Mouse (Mus musculus) midbrain, embryonic 14.5 days (tissue): ENCODE data around the gene Map3k20. TPM values are rescaled to one million over a fixed set of nuclear protein-coding genes. Genes with fewer than 3 reads are reported as not detected.
A peak's percentile ranks its signal among the peaks of the same experiment; 100 is the strongest.

Source experiments
- ATAC-seq: fragments of 200-750 bp; cut with Nextera tagmentation; 2 replicates; pipeline ENCODE4 v1.8.0; 2017; ENCODE audit warnings: moderate number of reproducible peaks, moderate library complexity; ENCODE audit not compliant: low FRiP score, low TSS enrichment
- DNase-seq: peaks from one replicate; pipeline ENCODE4 v3.0.0-alpha.2; 2015
- H3K27ac ChIP-seq: fragments of 300-500 bp; sonication (generic); replicated peaks from 2 replicates; pipeline ENCODE4 v1.5.1; 2014; ENCODE audit warnings: mild to moderate bottlenecking, low read depth, low read length, moderate library complexity
- H3K27me3 ChIP-seq: fragments of 300-500 bp; sonication (generic); 2 replicates; pipeline ENCODE4 v1.6.1; 2014; ENCODE audit warnings: low read length, control low read depth, mixed read lengths; ENCODE audit not compliant: control insufficient read depth, insufficient read depth
- H3K36me3 ChIP-seq: fragments of 300-500 bp; sonication (generic); 2 replicates; pipeline ENCODE4 v1.6.1; 2014; ENCODE audit warnings: low read length, control low read depth; ENCODE audit not compliant: control insufficient read depth, insufficient read depth
- H3K4me1 ChIP-seq: fragments of 300-500 bp; sonication (generic); 2 replicates; pipeline ENCODE4 v1.6.1; 2014; ENCODE audit warnings: mild to moderate bottlenecking, antibody characterized with exemption, low read length, control low read depth; ENCODE audit not compliant: control insufficient read depth, insufficient read depth
- H3K4me2 ChIP-seq: fragments of 300-500 bp; sonication (generic); 2 replicates; pipeline ENCODE4 v1.6.1; 2014; ENCODE audit warnings: mild to moderate bottlenecking, low read length, moderate library complexity
- H3K4me3 ChIP-seq: fragments of 300-500 bp; sonication (generic); replicated peaks from 2 replicates; pipeline ENCODE4 v1.5.1; 2014; ENCODE audit warnings: low read depth, low read length
- H3K9ac ChIP-seq: fragments of 300-500 bp; sonication (generic); replicated peaks from 2 replicates; pipeline ENCODE4 v1.6.1; 2014; ENCODE audit warnings: mild to moderate bottlenecking, low read length, moderate library complexity
- H3K9me3 ChIP-seq: fragments of 300-500 bp; sonication (generic); 2 replicates; pipeline ENCODE4 v1.6.1; 2016; ENCODE audit warnings: low read length, control low read depth, mixed read lengths; ENCODE audit not compliant: control insufficient read depth
- WGBS: fragments of 180-500 bp; shearing (Covaris S2); extraction: QIAGEN DNeasy Blood & Tissue Kit; methylation state at CpG from one replicate; pipeline ENCODE4 v1.1.7; 2014; 5-methylcytosine and 5-hydroxymethylcytosine counted together
- polyA plus RNA-seq: library from polyadenylated mRNA; unstranded; fragments of >200 nt; fragmentation: Nextera tagmentation; extraction: Ambion mirVana; gene quantifications from 2 replicates; pipeline ENCODE4 v1.2.1, GENCODE M21; 2014

The Map3k20 gene
- polyA plus RNA-seq, 1 experiment from 2014 or later, result 6.6 TPM

- H3K4me2 ChIP-seq, result no peak overlapping the region
- DNase-seq (no peak), ATAC-seq (no peak)
- no peaks in the 10 kb centered on the region for H3K27me3 ChIP-seq
- no peaks in the 10 kb centered on the region for H3K9me3 ChIP-seq
- no peaks in the 10 kb centered on the region for H3K4me1 ChIP-seq
- no peak overlapping the region for H3K27ac ChIP-seq
- WGBS, result 87% methylated on average over 9 of the region's 9 CpGs
- no peak overlapping the region for H3K9ac ChIP-seq
- H3K4me3 ChIP-seq, result no peak overlapping the region
- no peaks in the 10 kb centered on the region for H3K36me3 ChIP-seq
Measured at GRCm38 (mm10) chr2:72401290-72401689, 115.9 kb downstream of the Map3k20 start.

GRCm38 (mm10) chr2:72405621-72406555 is 120.5 kb downstream of the Map3k20 start:
- Histone ChIP-seq H3K36me3 (no peaks in the 10 kb centered on the region), H3K4me1 (0 out of 2 replicates have a peak, but pooled peaks cover 8% of the 10 kb centered on the region), H3K9me3 (no peaks in the 10 kb centered on the region), H3K9ac (no peak overlapping the region), H3K4me2 (no peak overlapping the region), H3K27ac (no peak overlapping the region), H3K4me3 (no peak overlapping the region), H3K27me3 (no peaks in the 10 kb centered on the region)
- ATAC-seq (no peak), DNase-seq (no peak)
- 87% methylated on average over 12 of the region's 12 CpGs for WGBS

- Histone ChIP-seq H3K4me2 (no peak overlapping the region), H3K27me3 (no peaks in the 10 kb centered on the region), H3K9me3 (no peaks in the 10 kb centered on the region), H3K4me3 (no peak overlapping the region), H3K9ac (no peak overlapping the region), H3K36me3 (no peaks in the 10 kb centered on the region), H3K4me1 (0 out of 2 replicates have a peak, but pooled peaks cover 8% of the 10 kb centered on the region), H3K27ac (no peak overlapping the region)
- DNase-seq, result no peak
- 80% methylated on average over 10 of the region's 10 CpGs for WGBS
- ATAC-seq, result no peak
Measured at GRCm38 (mm10) chr2:72406701-72407100, 121.3 kb downstream of the Map3k20 start.

GRCm38 (mm10) chr2:72407341-72408092 is 122.1 kb downstream of the Map3k20 start:
- Histone ChIP-seq H3K27ac (peak overlapping the region; percentile 42; the same call in 1 of the 2 replicates), H3K4me3 (no peak overlapping the region), H3K4me1 (0 out of 2 replicates have a peak, but pooled peaks cover 8% of the 10 kb centered on the region), H3K36me3 (no peaks in the 10 kb centered on the region), H3K9me3 (no peaks in the 10 kb centered on the region), H3K9ac (no peak overlapping the region), H3K27me3 (no peaks in the 10 kb centered on the region), H3K4me2 (peak overlapping the region; percentile 11; the same call in 1 of the 2 replicates)
- 37% methylated on average over 17 of the region's 17 CpGs for whole genome bisulfite sequencing
- DNase-seq (peak; percentile 53), ATAC-seq (no peak)

- H3K27ac ChIP-seq, result no peak overlapping the region
Measured at GRCm38 (mm10) chr2:72409968-72410367, 124.5 kb downstream of the Map3k20 start.

GRCm38 (mm10) chr2:72412266-72412665 is 126.8 kb downstream of the Map3k20 start:
- no peaks in the 10 kb centered on the region for H3K9me3 ChIP-seq
- H3K4me2 ChIP-seq, result no peak overlapping the region
- H3K36me3 ChIP-seq, result no peaks in the 10 kb centered on the region
- no peak for DNase-seq
- ATAC-seq, result no peak
- no peak overlapping the region for H3K27ac ChIP-seq
- 0 out of 2 replicates have a peak, but pooled peaks cover 5% of the 10 kb centered on the region for H3K4me1 ChIP-seq
- no peak overlapping the region for H3K9ac ChIP-seq
- 92% methylated on average over 4 of the region's 4 CpGs for WGBS
- H3K4me3 ChIP-seq, result no peak overlapping the region
- H3K27me3 ChIP-seq, result no peaks in the 10 kb centered on the region

More at GRCm38 (mm10) chr2:72409968-72410367, 124.5 kb downstream of the Map3k20 start:
- H3K27me3 ChIP-seq, result no peaks in the 10 kb centered on the region
- H3K4me2 ChIP-seq, result no peak overlapping the region
- H3K9me3 ChIP-seq, result no peaks in the 10 kb centered on the region
- no peak overlapping the region for H3K9ac ChIP-seq
- no peak for ATAC-seq
- H3K36me3 ChIP-seq, result no peaks in the 10 kb centered on the region
- no peak overlapping the region for H3K4me3 ChIP-seq
- 71% methylated on average over 10 of the region's 10 CpGs for WGBS
- 0 out of 2 replicates have a peak, but pooled peaks cover 8% of the 10 kb centered on the region for H3K4me1 ChIP-seq
- no peak for DNase-seq

- ATAC-seq, result no peak
- no peak overlapping the region for H3K27ac ChIP-seq
- no peaks in the 10 kb centered on the region for H3K9me3 ChIP-seq
- 90% methylated on average over 5 of the region's 5 CpGs for WGBS
- DNase-seq, result no peak
- no peaks in the 10 kb centered on the region for H3K27me3 ChIP-seq
- no peak overlapping the region for H3K4me2 ChIP-seq
- no peak overlapping the region for H3K9ac ChIP-seq
- H3K4me3 ChIP-seq, result no peak overlapping the region
- no peaks in the 10 kb centered on the region for H3K4me1 ChIP-seq
- no peaks in the 10 kb centered on the region for H3K36me3 ChIP-seq
Measured at GRCm38 (mm10) chr2:72415416-72415815, 130.0 kb downstream of the Map3k20 start.

GRCm38 (mm10) chr2:72416095-72417080 is 131.0 kb downstream of the Map3k20 start:
- H3K27ac ChIP-seq, result no peak overlapping the region

More at GRCm38 (mm10) chr2:72416095-72417080, 131.0 kb downstream of the Map3k20 start:
- no peak overlapping the region for H3K4me2 ChIP-seq
- no peaks in the 10 kb centered on the region for H3K36me3 ChIP-seq
- DNase-seq, result no peak
- H3K9ac ChIP-seq, result no peak overlapping the region
- WGBS, result 80% methylated on average over 14 of the region's 14 CpGs
- H3K4me3 ChIP-seq, result no peak overlapping the region
- H3K9me3 ChIP-seq, result no peaks in the 10 kb centered on the region
- no peaks in the 10 kb centered on the region for H3K27me3 ChIP-seq
- ATAC-seq, result no peak
- H3K4me1 ChIP-seq, result no peaks in the 10 kb centered on the region
